Comparison of ENCODE assay signal across 7 mouse cellular contexts in genomic region chr1:185193509-185193908, GRCm38 (mm10). TPM values are rescaled to one million over a fixed set of nuclear protein-coding genes. Genes with fewer than 3 reads are reported as not detected.
A peak's percentile ranks its signal among the peaks of the same experiment; 100 is the strongest.
DNase-seq lines count a peak whose midpoint lies in the region; ATAC-seq and TF ChIP-seq lines count a peak whose summit lies in the region.

No protein-coding gene starts in this region.

- H3K79me2 ChIP-seq in C2C12 (ENCODE audit: control insufficient read depth, insufficient read depth): no peaks in the 10 kb centered on the region

- 0 out of 2 replicates have a peak, but pooled peaks have one; percentile 40 for ATAC-seq in kidney, postnatal 0 days (replicated peaks; ENCODE audit: low FRiP score, low read depth)
- ATAC-seq in megakaryocyte, adult 5-6 weeks (ENCODE audit: poor library complexity, severe bottlenecking): peak; percentile 80
- ATAC-seq in stomach, embryonic 15.5 days (ENCODE audit: insufficient read depth, low FRiP score, low read depth): no peak

- peak; percentile 14 for TF ChIP-seq CTCF in C2C12 (IDR thresholded peaks at IDR 0.05; ENCODE audit: control insufficient read depth, insufficient read depth, insufficient read length)
- peak; percentile 97 for TF ChIP-seq CTCF in kidney, postnatal 0 days (IDR thresholded peaks at IDR 0.05; ENCODE audit: low read depth)

- 0 out of 2 replicates have a peak overlapping the region, but pooled peaks have one; percentile 2 for H3K4me2 ChIP-seq in kidney, postnatal 0 days (ENCODE audit: low read length)
- peak overlapping the region; percentile 33; the same call in 1 of the 2 replicates for H3K4me2 ChIP-seq in stomach, embryonic 15.5 days

- no peak overlapping the region for H3ac ChIP-seq in C2C12 (ENCODE audit: control insufficient read depth, insufficient read length, low read depth)

- DNase-seq in 416B (ENCODE audit: low read depth): peak; percentile 86
- peak; percentile 64 to 80 for DNase-seq in cerebellum, postnatal 10 days
- no peak for DNase-seq in heart, embryonic 10.5 days (ENCODE audit: low spot score)
- DNase-seq in kidney, postnatal 0 days (ENCODE audit: low spot score): peak; percentile 88

- H3K27me3 ChIP-seq in C2C12 (ENCODE audit: control insufficient read depth, insufficient read depth, insufficient read length): peaks cover 4% of the 10 kb centered on the region
- peaks cover 11% of the 10 kb centered on the region; the same call in 1 of the 2 replicates for H3K27me3 ChIP-seq in heart, embryonic 10.5 days (ENCODE audit: insufficient read depth, poor library complexity, severe bottlenecking)
- H3K27me3 ChIP-seq in kidney, postnatal 0 days (ENCODE audit: insufficient read depth, low read length): no peaks in the 10 kb centered on the region
- no peaks in the 10 kb centered on the region for H3K27me3 ChIP-seq in stomach, embryonic 15.5 days (replicated peaks)

- no peaks in the 10 kb centered on the region for H3K9me3 ChIP-seq in heart, embryonic 10.5 days
- H3K9me3 ChIP-seq in kidney, postnatal 0 days (replicated peaks; ENCODE audit: low read length): no peaks in the 10 kb centered on the region
- no peaks in the 10 kb centered on the region for H3K9me3 ChIP-seq in stomach, embryonic 15.5 days

- H3K4me3 ChIP-seq in C2C12 (ENCODE audit: insufficient read depth, poor library complexity, severe bottlenecking): no peak overlapping the region
- 0 out of 2 replicates have a peak overlapping the region, but pooled peaks have one; percentile 33 for H3K4me3 ChIP-seq in heart, embryonic 10.5 days
- H3K4me3 ChIP-seq in kidney, postnatal 0 days (replicated peaks; ENCODE audit: low read depth, low read length): no peak overlapping the region
- no peak overlapping the region for H3K4me3 ChIP-seq in stomach, embryonic 15.5 days (replicated peaks)

- H3K79me3 ChIP-seq in C2C12 (ENCODE audit: low read depth): no peaks in the 10 kb centered on the region

- H3K9ac ChIP-seq in kidney, postnatal 0 days (ENCODE audit: low read depth, low read length): no peak overlapping the region
- H3K9ac ChIP-seq in stomach, embryonic 15.5 days: no peak overlapping the region

- no peaks in the 10 kb centered on the region for H3K4me1 ChIP-seq in heart, embryonic 10.5 days
- no peaks in the 10 kb centered on the region for H3K4me1 ChIP-seq in kidney, postnatal 0 days (replicated peaks; ENCODE audit: insufficient read depth, low read length)
- peaks cover 2% of the 10 kb centered on the region; the same call in 1 of the 2 replicates for H3K4me1 ChIP-seq in stomach, embryonic 15.5 days

- WGBS in heart, embryonic 10.5 days: 16% methylated on average over 10 of the region's 10 CpGs
- WGBS in kidney, postnatal 0 days: 7% methylated on average over 10 of the region's 10 CpGs
- WGBS in stomach, embryonic 15.5 days: 11% methylated on average over 10 of the region's 10 CpGs

- H3K36me3 ChIP-seq in C2C12 (ENCODE audit: control insufficient read depth, insufficient read depth): no peaks in the 10 kb centered on the region
- no peaks in the 10 kb centered on the region for H3K36me3 ChIP-seq in heart, embryonic 10.5 days
- H3K36me3 ChIP-seq in kidney, postnatal 0 days (ENCODE audit: insufficient read depth, low read length): no peaks in the 10 kb centered on the region
- H3K36me3 ChIP-seq in stomach, embryonic 15.5 days: no peaks in the 10 kb centered on the region

- peak overlapping the region; percentile 62; the same call in 1 of the 2 replicates for H3K27ac ChIP-seq in heart, embryonic 10.5 days
- no peak overlapping the region for H3K27ac ChIP-seq in kidney, postnatal 0 days
- no peak overlapping the region for H3K27ac ChIP-seq in stomach, embryonic 15.5 days

TF ChIP-seq in C2C12, 6 proteins besides CTCF, POLR2A, EP300 and RAD21:
- TF ChIP-seq MYOG (IDR thresholded peaks at IDR 0.05; ENCODE audit: control insufficient read depth, extremely low read depth, insufficient read length): no peak
- peak; percentile 40 for TF ChIP-seq MYOD1 (IDR thresholded peaks at IDR 0.05; ENCODE audit: control insufficient read depth, insufficient read length, low read depth)
TF ChIP-seq in C2C12: peak in this region for 1.

RNA-seq across cellular contexts. Expression of gene Rab3gap2, which starts 10.4 kb away (rescaled TPM):
- 24.1 TPM for polyA plus RNA-seq in C2C12 (2012; fragmentation: generic; extraction: Trizol)
- polyA plus RNA-seq in heart, embryonic 10.5 days (2016; fragmentation: Nextera tagmentation; extraction: Ambion mirVana): 18.4 and 19.2 TPM in 2 replicates
- polyA plus RNA-seq in kidney, postnatal 0 days (2015; fragmentation: Nextera tagmentation; extraction: Ambion mirVana): 15.0 and 16.7 TPM in 2 replicates
- 20.0 and 20.6 TPM in 2 replicates for total RNA-seq in megakaryocyte, adult 5-6 weeks (2015)
- 25.7 and 29.1 TPM in 2 replicates for total RNA-seq in megakaryocyte, adult 5-6 weeks (2017)
- polyA plus RNA-seq in stomach, embryonic 15.5 days (2015; fragmentation: Nextera tagmentation; extraction: Ambion mirVana): 20.1 and 21.9 TPM in 2 replicates
